Mouse (Mus musculus): Measurements from ENCODE around the gene Tex50. TPM values are rescaled to one million over a fixed set of nuclear protein-coding genes. Genes with fewer than 3 reads are reported as not detected.

Gene Tex50
- polyA plus RNA-seq (2012) = not detected in 2 replicates

GRCm38 (mm10) chr1:161159214-161159613 lies at the start of gene Tex50:
TSS of gene Tex50 (minus strand) at chr1:161159314.

GRCm38 (mm10) chr1:161142531-161143159 lies 16.5 kb downstream of the Tex50 start, which contains the start of gene Ankrd45:
TSS of gene Ankrd45 (plus strand) at chr1:161142691.

GRCm38 (mm10) chr1:161130726-161131664 lies 28.1 kb downstream of the Tex50 start, which contains the start of gene Klhl20:
TSS of gene Klhl20 (minus strand) at chr1:161131511.

Other genes starting within 250 kb of the Tex50 start
- 0.30 and 0.86 TPM in 2 replicates for gene Serpinc1, start 180.7 kb downstream of the Tex50 start, polyA plus RNA-seq (2012)
- 0.12 and 0.36 TPM in 2 replicates for gene Zbtb37, start 124.5 kb downstream of the Tex50 start, polyA plus RNA-seq (2012)
- gene Dars2, start 88.7 kb downstream of the Tex50 start, polyA plus RNA-seq (2012) = 2.3 and 4.4 TPM in 2 replicates
- gene Cenpl, start 88.6 kb downstream of the Tex50 start, polyA plus RNA-seq (2012) = 10.9 and 13.1 TPM in 2 replicates
- 1.5 and 1.6 TPM in 2 replicates for gene Klhl20, start 27.8 kb downstream of the Tex50 start, polyA plus RNA-seq (2012)
- gene Ankrd45, start 16.6 kb downstream of the Tex50 start, polyA plus RNA-seq (2012) = not detected in 2 replicates
- gene Prdx6, start 91.9 kb upstream of the Tex50 start, polyA plus RNA-seq (2012) = 29.8 and 39.8 TPM in 2 replicates
- 0.03 TPM in 1 of 2 replicates, not detected in the other for gene Tnfsf4, start 236.1 kb upstream of the Tex50 start, polyA plus RNA-seq (2012)

Data from megakaryocyte-erythroid progenitor cell, adult 5 weeks (primary cell).